Mouse (Mus musculus): ENCODE data around the gene Rdh5. TPM values are rescaled to one million over a fixed set of nuclear protein-coding genes. Genes with fewer than 3 reads are reported as not detected.

Gene Rdh5
- polyA plus RNA-seq (2014; fragmentation: Illumina TruSeq; extraction: RNeasy Lipid Tissue Mini Kit (QIAGEN cat#74804); ENCODE audit: low read depth, low replicate concordance), result 3.0 TPM

DNA sequence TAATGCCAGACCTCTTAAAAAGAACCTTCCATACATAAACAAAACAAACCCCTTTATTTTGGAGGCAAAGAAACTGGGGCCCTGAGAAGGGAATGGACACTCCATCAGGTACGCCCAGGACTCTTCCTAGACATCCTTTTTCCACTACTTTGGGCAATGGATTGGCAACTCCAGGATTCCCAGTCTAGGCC lies at the start of gene Rdh5:
Gene Rdh5 (minus strand): TSS at position 67 of the 191 bp plus-strand sequence.

DNA sequence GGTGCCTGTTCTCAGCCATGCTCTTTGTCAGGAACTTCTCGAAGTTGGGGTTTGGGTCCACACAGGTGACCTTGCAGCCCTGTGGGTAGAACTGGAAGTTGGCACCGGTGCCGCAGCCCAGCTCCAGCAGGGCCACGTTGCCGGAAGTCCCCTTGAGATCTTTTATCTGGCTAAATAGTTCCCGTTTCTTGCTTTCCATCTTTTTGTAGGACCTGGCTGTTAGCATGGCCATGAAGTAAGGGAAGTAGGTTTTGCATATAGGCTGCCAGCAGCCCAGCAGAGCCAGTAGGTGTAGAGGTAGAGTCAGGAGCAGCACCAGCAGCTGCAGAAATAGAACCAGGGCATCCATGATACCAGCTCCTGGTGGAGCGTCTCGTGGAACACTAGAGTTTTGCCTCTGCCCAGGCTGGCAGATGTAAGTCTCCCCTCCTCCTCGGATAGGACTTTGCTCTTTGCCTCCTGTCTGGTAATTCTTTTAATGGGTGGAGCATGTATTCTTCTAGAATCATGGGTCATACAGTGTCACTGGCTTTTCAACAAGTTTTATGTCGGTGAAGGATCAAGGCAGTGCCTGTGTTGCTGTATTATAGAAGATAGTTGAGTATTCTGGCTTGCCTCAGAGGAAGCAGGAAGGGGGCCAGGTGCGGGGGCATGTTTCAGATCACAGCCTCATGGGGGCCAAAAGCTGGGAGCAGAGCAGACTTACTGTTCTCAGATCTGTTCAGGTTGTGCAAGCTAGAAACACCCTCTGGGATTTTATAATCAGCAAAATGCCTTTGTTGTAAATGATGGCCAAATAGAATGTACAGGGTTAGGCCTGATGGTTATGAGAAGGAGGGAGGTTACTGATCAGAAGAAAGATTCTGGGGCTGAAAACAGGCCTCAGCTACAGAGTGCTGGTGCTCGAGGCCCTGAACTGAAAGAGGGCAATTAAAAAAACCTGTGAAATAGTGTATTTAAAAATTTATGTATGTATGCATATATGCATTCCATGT lies 38.2 kb upstream of the Rdh5 start, which contains the start of gene Mettl7b:
Gene Mettl7b (minus strand): TSS at position 399 of the 995 bp plus-strand sequence.

DNA sequence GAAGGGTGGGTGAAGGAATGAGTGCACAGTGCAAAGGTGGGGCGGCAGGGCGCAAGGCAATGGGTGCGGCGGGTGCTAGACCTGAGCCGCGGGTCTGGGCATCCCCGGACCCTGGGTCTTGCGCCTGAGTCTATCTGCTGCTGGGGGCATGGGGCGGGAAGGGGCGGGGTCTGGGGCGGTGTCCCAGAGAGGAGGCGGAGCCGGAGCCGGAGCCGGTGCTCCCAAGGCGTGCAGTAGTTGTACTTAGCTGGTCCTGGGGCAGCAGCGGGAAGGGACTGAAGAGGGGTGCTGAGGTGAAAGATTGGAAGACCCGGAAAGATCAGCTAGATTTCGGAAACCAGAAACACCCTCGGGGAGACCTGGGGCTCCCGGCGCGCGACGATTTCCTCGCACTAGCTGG lies 10.9 kb upstream of the Rdh5 start, which contains the start of gene Itga7:
Gene Itga7 (plus strand): TSS at position 245 of the 400 bp plus-strand sequence.

GRCm38 (mm10) chr10:128923935-128924334 lies 1.2 kb upstream of the Rdh5 start, which contains the start of gene Bloc1s1:
Gene Bloc1s1 (minus strand): TSS chr10:128924035.

DNA sequence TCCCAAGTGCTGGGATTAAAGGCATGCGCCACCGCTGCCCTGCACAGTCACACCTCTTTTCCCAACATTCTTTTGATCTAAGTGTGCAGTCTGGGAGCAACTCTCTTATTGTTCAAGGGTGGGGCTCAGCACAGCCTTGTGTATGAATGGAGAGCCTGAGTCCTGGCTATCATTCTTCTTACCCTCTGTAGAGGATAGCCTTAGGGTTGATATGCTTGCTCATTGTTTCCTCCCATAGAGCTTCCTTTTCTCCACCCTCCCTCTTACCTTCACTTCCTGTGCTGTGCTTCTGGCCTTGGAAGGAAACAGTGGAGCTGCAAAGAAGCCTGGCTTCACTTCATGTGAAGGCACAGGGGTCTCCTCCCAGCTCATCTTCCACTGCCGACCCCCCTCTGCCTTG lies 22.0 kb downstream of the Rdh5 start, which contains the start of gene Cd63:
Gene Cd63 (plus strand): TSS at position 292 of the 400 bp plus-strand sequence.

DNA sequence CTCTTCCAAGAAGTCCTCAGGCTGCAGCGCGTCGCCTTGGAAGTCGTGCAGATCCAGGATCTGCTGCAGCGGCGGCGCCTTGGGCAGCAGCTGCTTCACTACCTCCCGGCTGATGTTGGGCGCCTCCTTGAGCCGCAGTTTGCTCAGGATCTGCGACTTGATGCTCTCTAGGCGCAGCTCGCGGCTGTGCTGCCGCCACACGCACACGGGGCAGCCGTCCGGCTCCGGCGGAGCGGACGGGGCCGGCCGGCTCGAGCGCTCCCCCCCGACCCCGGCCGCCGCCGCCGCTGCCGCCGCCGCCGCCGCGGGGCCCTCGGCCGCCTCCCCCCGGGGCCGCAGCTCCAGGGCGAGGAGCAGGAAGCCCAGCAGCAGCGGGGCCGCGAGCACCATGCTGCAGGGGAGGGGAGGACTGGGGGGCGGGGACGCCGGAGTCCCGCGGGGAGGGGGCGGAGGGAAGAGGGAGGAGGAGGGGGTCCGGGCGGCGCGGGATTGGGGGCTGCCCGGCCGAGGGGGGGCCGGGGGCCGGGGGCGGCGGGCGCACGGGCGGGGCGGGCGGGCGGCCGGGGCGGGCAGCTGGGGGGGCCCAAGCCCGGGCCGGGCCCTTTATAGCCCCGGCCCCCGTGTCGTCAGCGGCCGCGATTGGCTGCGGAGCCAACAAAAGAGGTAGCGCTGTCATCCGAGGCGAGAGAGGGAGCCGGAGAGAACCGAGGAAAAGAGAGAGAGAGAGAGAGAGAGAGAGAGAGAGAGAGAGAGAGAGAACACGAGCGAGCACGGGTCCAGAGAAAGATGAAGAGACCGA lies 31.2 kb downstream of the Rdh5 start, which contains the start of gene Gdf11:
Gene Gdf11 (minus strand): TSS at position 423 of the 799 bp plus-strand sequence.

Other genes starting within 250 kb of the Rdh5 start
- 3.7 TPM for gene Suox, start 248.8 kb downstream of the Rdh5 start, polyA plus RNA-seq (2014; fragmentation: Illumina TruSeq; extraction: RNeasy Lipid Tissue Mini Kit (QIAGEN cat#74804); ENCODE audit: low read depth, low replicate concordance)
- gene Rab5b, start 226.6 kb downstream of the Rdh5 start, polyA plus RNA-seq (2014; fragmentation: Illumina TruSeq; extraction: RNeasy Lipid Tissue Mini Kit (QIAGEN cat#74804); ENCODE audit: low read depth, low replicate concordance), result 36.2 TPM
- 1.1 TPM for gene Pmel, start 218.7 kb downstream of the Rdh5 start, polyA plus RNA-seq (2014; fragmentation: Illumina TruSeq; extraction: RNeasy Lipid Tissue Mini Kit (QIAGEN cat#74804); ENCODE audit: low read depth, low replicate concordance)
- gene Cdk2, start 217.9 kb downstream of the Rdh5 start, polyA plus RNA-seq (2014; fragmentation: Illumina TruSeq; extraction: RNeasy Lipid Tissue Mini Kit (QIAGEN cat#74804); ENCODE audit: low read depth, low replicate concordance), result 48.1 TPM
- gene Dgka, start 178.0 kb downstream of the Rdh5 start, polyA plus RNA-seq (2014; fragmentation: Illumina TruSeq; extraction: RNeasy Lipid Tissue Mini Kit (QIAGEN cat#74804); ENCODE audit: low read depth, low replicate concordance), result 70.4 TPM
- gene Pym1, start 175.0 kb downstream of the Rdh5 start, polyA plus RNA-seq (2014; fragmentation: Illumina TruSeq; extraction: RNeasy Lipid Tissue Mini Kit (QIAGEN cat#74804); ENCODE audit: low read depth, low replicate concordance), result 2.4 TPM
- gene Mmp19, start 132.0 kb downstream of the Rdh5 start, polyA plus RNA-seq (2014; fragmentation: Illumina TruSeq; extraction: RNeasy Lipid Tissue Mini Kit (QIAGEN cat#74804); ENCODE audit: low read depth, low replicate concordance), result 1.0 TPM
- gene Dnajc14, start 118.8 kb downstream of the Rdh5 start, polyA plus RNA-seq (2014; fragmentation: Illumina TruSeq; extraction: RNeasy Lipid Tissue Mini Kit (QIAGEN cat#74804); ENCODE audit: low read depth, low replicate concordance), result 12.3 TPM
- gene Tmem198b, start 118.5 kb downstream of the Rdh5 start, polyA plus RNA-seq (2014; fragmentation: Illumina TruSeq; extraction: RNeasy Lipid Tissue Mini Kit (QIAGEN cat#74804); ENCODE audit: low read depth, low replicate concordance), result 2.5 TPM
- gene Sarnp, start 105.6 kb downstream of the Rdh5 start, polyA plus RNA-seq (2014; fragmentation: Illumina TruSeq; extraction: RNeasy Lipid Tissue Mini Kit (QIAGEN cat#74804); ENCODE audit: low read depth, low replicate concordance), result 220 TPM
- gene Ormdl2, start 101.2 kb downstream of the Rdh5 start, polyA plus RNA-seq (2014; fragmentation: Illumina TruSeq; extraction: RNeasy Lipid Tissue Mini Kit (QIAGEN cat#74804); ENCODE audit: low read depth, low replicate concordance), result 89.0 TPM
- gene Gdf11, start 31.2 kb downstream of the Rdh5 start, polyA plus RNA-seq (2014; fragmentation: Illumina TruSeq; extraction: RNeasy Lipid Tissue Mini Kit (QIAGEN cat#74804); ENCODE audit: low read depth, low replicate concordance), result 1.2 TPM
- 53.4 TPM for gene Cd63, start 21.9 kb downstream of the Rdh5 start, polyA plus RNA-seq (2014; fragmentation: Illumina TruSeq; extraction: RNeasy Lipid Tissue Mini Kit (QIAGEN cat#74804); ENCODE audit: low read depth, low replicate concordance)
- gene Bloc1s1, start 1.1 kb upstream of the Rdh5 start, polyA plus RNA-seq (2014; fragmentation: Illumina TruSeq; extraction: RNeasy Lipid Tissue Mini Kit (QIAGEN cat#74804); ENCODE audit: low read depth, low replicate concordance), result 5.1 TPM
- 1.0 TPM for gene Itga7, start 10.9 kb upstream of the Rdh5 start, polyA plus RNA-seq (2014; fragmentation: Illumina TruSeq; extraction: RNeasy Lipid Tissue Mini Kit (QIAGEN cat#74804); ENCODE audit: low read depth, low replicate concordance)
- 0.22 TPM for gene Mettl7b, start 38.1 kb upstream of the Rdh5 start, polyA plus RNA-seq (2014; fragmentation: Illumina TruSeq; extraction: RNeasy Lipid Tissue Mini Kit (QIAGEN cat#74804); ENCODE audit: low read depth, low replicate concordance)
- gene Olfr9, start 66.5 kb upstream of the Rdh5 start, polyA plus RNA-seq (2014; fragmentation: Illumina TruSeq; extraction: RNeasy Lipid Tissue Mini Kit (QIAGEN cat#74804); ENCODE audit: low read depth, low replicate concordance), result not detected
- gene Olfr763, start 87.9 kb upstream of the Rdh5 start, polyA plus RNA-seq (2014; fragmentation: Illumina TruSeq; extraction: RNeasy Lipid Tissue Mini Kit (QIAGEN cat#74804); ENCODE audit: low read depth, low replicate concordance), result not detected
- gene Olfr764-ps1, start 117.0 kb upstream of the Rdh5 start, polyA plus RNA-seq (2014; fragmentation: Illumina TruSeq; extraction: RNeasy Lipid Tissue Mini Kit (QIAGEN cat#74804); ENCODE audit: low read depth, low replicate concordance), result not detected
- gene Olfr765, start 127.1 kb upstream of the Rdh5 start, polyA plus RNA-seq (2014; fragmentation: Illumina TruSeq; extraction: RNeasy Lipid Tissue Mini Kit (QIAGEN cat#74804); ENCODE audit: low read depth, low replicate concordance), result not detected
- gene Olfr766-ps1, start 146.1 kb upstream of the Rdh5 start, polyA plus RNA-seq (2014; fragmentation: Illumina TruSeq; extraction: RNeasy Lipid Tissue Mini Kit (QIAGEN cat#74804); ENCODE audit: low read depth, low replicate concordance), result not detected
- gene Olfr767, start 160.0 kb upstream of the Rdh5 start, polyA plus RNA-seq (2014; fragmentation: Illumina TruSeq; extraction: RNeasy Lipid Tissue Mini Kit (QIAGEN cat#74804); ENCODE audit: low read depth, low replicate concordance), result not detected
- not detected for gene Olfr768, start 176.5 kb upstream of the Rdh5 start, polyA plus RNA-seq (2014; fragmentation: Illumina TruSeq; extraction: RNeasy Lipid Tissue Mini Kit (QIAGEN cat#74804); ENCODE audit: low read depth, low replicate concordance)
- gene Olfr769, start 195.0 kb upstream of the Rdh5 start, polyA plus RNA-seq (2014; fragmentation: Illumina TruSeq; extraction: RNeasy Lipid Tissue Mini Kit (QIAGEN cat#74804); ENCODE audit: low read depth, low replicate concordance), result not detected
- gene Olfr770, start 216.1 kb upstream of the Rdh5 start, polyA plus RNA-seq (2014; fragmentation: Illumina TruSeq; extraction: RNeasy Lipid Tissue Mini Kit (QIAGEN cat#74804); ENCODE audit: low read depth, low replicate concordance), result not detected
- not detected for gene Olfr771, start 241.9 kb upstream of the Rdh5 start, polyA plus RNA-seq (2014; fragmentation: Illumina TruSeq; extraction: RNeasy Lipid Tissue Mini Kit (QIAGEN cat#74804); ENCODE audit: low read depth, low replicate concordance)